Mouse (Mus musculus): ENCODE data around the gene Cog3.

Gene Cog3

GRCm38 (mm10) chr14:75767492-75768274 lies 13.4 kb upstream of the Cog3 start:
- in situ Hi-C loops (cut with MboI; ENCODE audit: low pct_unique_long_range_greater_than_20kb in 1 of 2, low sequenced_read_pairs in 2 of 2, unreplicated experiment in 1 of 2), result no loop called here

GRCm38 (mm10) chr14:75761028-75761805 lies 6.9 kb upstream of the Cog3 start:
- in situ Hi-C loops (cut with MboI; ENCODE audit: low pct_unique_long_range_greater_than_20kb in 1 of 2, low sequenced_read_pairs in 2 of 2, unreplicated experiment in 1 of 2), result no loop called here

- in situ Hi-C loops (cut with MboI; ENCODE audit: low pct_unique_long_range_greater_than_20kb in 1 of 2, low sequenced_read_pairs in 2 of 2, unreplicated experiment in 1 of 2), result no loop called here
These were observed 4.1 kb upstream of the Cog3 start for GRCm38 (mm10) chr14:75758401-75758800.

- in situ Hi-C loops (cut with MboI; ENCODE audit: low pct_unique_long_range_greater_than_20kb in 1 of 2, low sequenced_read_pairs in 2 of 2, unreplicated experiment in 1 of 2), result no loop called here
These were observed 3.5 kb upstream of the Cog3 start for GRCm38 (mm10) chr14:75757821-75758220.

GRCm38 (mm10) chr14:75756971-75757370 lies 2.7 kb upstream of the Cog3 start:
- in situ Hi-C loops (cut with MboI; ENCODE audit: low pct_unique_long_range_greater_than_20kb in 1 of 2, low sequenced_read_pairs in 2 of 2, unreplicated experiment in 1 of 2), result no loop called here

- in situ Hi-C loops (cut with MboI; ENCODE audit: low pct_unique_long_range_greater_than_20kb in 1 of 2, low sequenced_read_pairs in 2 of 2, unreplicated experiment in 1 of 2), result no loop called here
These were observed 1.1 kb downstream of the Cog3 start for GRCm38 (mm10) chr14:75753206-75753605.

- in situ Hi-C loops (cut with MboI; ENCODE audit: low pct_unique_long_range_greater_than_20kb in 1 of 2, low sequenced_read_pairs in 2 of 2, unreplicated experiment in 1 of 2), result no loop called here
These were observed 3.3 kb downstream of the Cog3 start for GRCm38 (mm10) chr14:75751040-75751439.

- in situ Hi-C loops (cut with MboI; ENCODE audit: low pct_unique_long_range_greater_than_20kb in 1 of 2, low sequenced_read_pairs in 2 of 2, unreplicated experiment in 1 of 2), result no loop called here
These were observed 5.2 kb downstream of the Cog3 start for GRCm38 (mm10) chr14:75749123-75749522.

- in situ Hi-C loops (cut with MboI; ENCODE audit: low pct_unique_long_range_greater_than_20kb in 1 of 2, low sequenced_read_pairs in 2 of 2, unreplicated experiment in 1 of 2), result no loop called here
These were observed 6.4 kb downstream of the Cog3 start for GRCm38 (mm10) chr14:75747960-75748359.

GRCm38 (mm10) chr14:75741904-75742303 lies 12.4 kb downstream of the Cog3 start:
- in situ Hi-C loops (cut with MboI; ENCODE audit: low pct_unique_long_range_greater_than_20kb in 1 of 2, low sequenced_read_pairs in 2 of 2, unreplicated experiment in 1 of 2), result no loop called here

GRCm38 (mm10) chr14:75735597-75735996 lies 18.7 kb downstream of the Cog3 start:
- in situ Hi-C loops (cut with MboI; ENCODE audit: low pct_unique_long_range_greater_than_20kb in 1 of 2, low sequenced_read_pairs in 2 of 2, unreplicated experiment in 1 of 2), result no loop called here

- in situ Hi-C loops (cut with MboI; ENCODE audit: low pct_unique_long_range_greater_than_20kb in 1 of 2, low sequenced_read_pairs in 2 of 2, unreplicated experiment in 1 of 2), result no loop called here
These were observed 21.7 kb downstream of the Cog3 start for GRCm38 (mm10) chr14:75732631-75733030.

- in situ Hi-C loops (cut with MboI; ENCODE audit: low pct_unique_long_range_greater_than_20kb in 1 of 2, low sequenced_read_pairs in 2 of 2, unreplicated experiment in 1 of 2), result no loop called here
These were observed 23.0 kb downstream of the Cog3 start for GRCm38 (mm10) chr14:75731361-75731760.

GRCm38 (mm10) chr14:75728111-75728510 lies 26.2 kb downstream of the Cog3 start:
- in situ Hi-C loops (cut with MboI; ENCODE audit: low pct_unique_long_range_greater_than_20kb in 1 of 2, low sequenced_read_pairs in 2 of 2, unreplicated experiment in 1 of 2), result no loop called here

- in situ Hi-C loops (cut with MboI; ENCODE audit: low pct_unique_long_range_greater_than_20kb in 1 of 2, low sequenced_read_pairs in 2 of 2, unreplicated experiment in 1 of 2), result no loop called here
These were observed 27.3 kb downstream of the Cog3 start for GRCm38 (mm10) chr14:75727046-75727445.

GRCm38 (mm10) chr14:75722816-75723215 lies 31.5 kb downstream of the Cog3 start:
- in situ Hi-C loops (cut with MboI; ENCODE audit: low pct_unique_long_range_greater_than_20kb in 1 of 2, low sequenced_read_pairs in 2 of 2, unreplicated experiment in 1 of 2), result no loop called here

GRCm38 (mm10) chr14:75721977-75722563 lies 32.2 kb downstream of the Cog3 start:
- in situ Hi-C loops (cut with MboI; ENCODE audit: low pct_unique_long_range_greater_than_20kb in 1 of 2, low sequenced_read_pairs in 2 of 2, unreplicated experiment in 1 of 2), result no loop called here

GRCm38 (mm10) chr14:75720121-75720520 lies 34.2 kb downstream of the Cog3 start:
- in situ Hi-C loops (cut with MboI; ENCODE audit: low pct_unique_long_range_greater_than_20kb in 1 of 2, low sequenced_read_pairs in 2 of 2, unreplicated experiment in 1 of 2), result no loop called here

- in situ Hi-C loops (cut with MboI; ENCODE audit: low pct_unique_long_range_greater_than_20kb in 1 of 2, low sequenced_read_pairs in 2 of 2, unreplicated experiment in 1 of 2), result no loop called here
These were observed 37.9 kb downstream of the Cog3 start for GRCm38 (mm10) chr14:75716410-75716809.

Data from mouse embryonic stem cell (cell line).